Mouse (Mus musculus) midbrain, embryonic 12.5 days (tissue): Measurements from ENCODE around the gene Dlg3. TPM values are rescaled to one million over a fixed set of nuclear protein-coding genes. Genes with fewer than 3 reads are reported as not detected.

ENCODE experiments used
- polyA plus RNA-seq: library from polyadenylated mRNA; unstranded; fragments of >200 nt; fragmentation: Nextera tagmentation; extraction: Ambion mirVana; gene quantifications from 2 replicates; pipeline ENCODE4 v1.2.1, GENCODE M21; 2016

The Dlg3 gene
- polyA plus RNA-seq, 1 experiment from 2014 or later, result 20.8 TPM

Other genes with a start within 250 kb of the Dlg3 start
- not detected in 2 replicates for gene Dgat2l6, start 242.9 kb upstream of the Dlg3 start, polyA plus RNA-seq
- not detected in 2 replicates for gene Awat1, start 195.5 kb upstream of the Dlg3 start, polyA plus RNA-seq
- gene P2ry4, start 172.9 kb upstream of the Dlg3 start, polyA plus RNA-seq, result not detected in 2 replicates
- gene Arr3, start 162.2 kb upstream of the Dlg3 start, polyA plus RNA-seq, result not detected in 2 replicates
- 39.2 and 44.3 TPM in 2 replicates for gene Kif4, start 142.0 kb upstream of the Dlg3 start, polyA plus RNA-seq
- 133 and 138 TPM in 2 replicates for gene Pdzd11, start 141.2 kb upstream of the Dlg3 start, polyA plus RNA-seq
- 12.8 and 14.5 TPM in 2 replicates for gene Gdpd2, start 37.8 kb upstream of the Dlg3 start, polyA plus RNA-seq